Mouse (Mus musculus) intestine, postnatal 0 days (tissue): ENCODE measurements at regions not wholly inside any gene's neighbourhood (a gene's known extent, or its start where the extent isn't known, plus 50 kb on each side); places are given as distances from the start of the nearest gene placed in this dataset.

Experiments
- ATAC-seq: fragments of 200-750 bp; cut with Nextera tagmentation; 2 replicates; pipeline ENCODE4 v1.8.0; 2017; ENCODE audit warnings: mild to moderate bottlenecking, moderate TSS enrichment, moderate library complexity
- H3K27ac ChIP-seq: fragments of 300-500 bp; sonication (generic); 2 replicates; pipeline ENCODE4 v1.5.1; 2014; ENCODE audit warnings: mild to moderate bottlenecking, low read depth, low read length, moderate library complexity
- H3K27me3 ChIP-seq: fragments of 300-500 bp; sonication (generic); replicated peaks from 2 replicates; pipeline ENCODE4 v1.6.1; 2014; ENCODE audit warnings: low read length, mixed read lengths; ENCODE audit not compliant: control insufficient read depth, insufficient read depth
- H3K36me3 ChIP-seq: fragments of 300-500 bp; sonication (generic); 2 replicates; pipeline ENCODE4 v1.6.1; 2014; ENCODE audit warnings: mild to moderate bottlenecking, moderate library complexity; ENCODE audit not compliant: control insufficient read depth, insufficient read depth
- H3K4me1 ChIP-seq: fragments of 300-500 bp; sonication (generic); replicated peaks from 2 replicates; pipeline ENCODE4 v1.6.1; 2014; ENCODE audit warnings: antibody characterized with exemption, low read length, mixed read lengths; ENCODE audit not compliant: control insufficient read depth, insufficient read depth
- H3K4me2 ChIP-seq: fragments of 300-500 bp; sonication (generic); replicated peaks from 2 replicates; pipeline ENCODE4 v1.6.1; 2014; ENCODE audit warnings: low read depth, mild to moderate bottlenecking, moderate library complexity
- H3K4me3 ChIP-seq: fragments of 300-500 bp; sonication (generic); 2 replicates; pipeline ENCODE4 v1.5.1; 2014; ENCODE audit warnings: low read depth, low read length
- H3K9ac ChIP-seq: fragments of 300-500 bp; sonication (generic); 2 replicates; pipeline ENCODE4 v1.6.1; 2014; ENCODE audit warnings: mild to moderate bottlenecking, low read depth, low read length
- H3K9me3 ChIP-seq: fragments of 300-500 bp; sonication (generic); 2 replicates; pipeline ENCODE4 v1.6.1; 2016; ENCODE audit warnings: mixed run types; ENCODE audit not compliant: control insufficient read depth
- CTCF ChIP-seq: sonication (generic); IDR thresholded peaks from 2 replicates; pipeline ENCODE4 v1.5.1; 2016; ENCODE audit warnings: low read depth, mild to moderate bottlenecking, control low read depth, antibody characterized with exemption, moderate library complexity
- WGBS: fragments of 180-500 bp; shearing (Covaris S2); extraction: QIAGEN DNeasy Blood & Tissue Kit; methylation state at CpG from one replicate; pipeline ENCODE4 v1.1.7; 2014; 5-methylcytosine and 5-hydroxymethylcytosine counted together

GRCm38 (mm10) chr12:113292029-113292809 lies 106.5 kb downstream of the Tmem121 start:
- ATAC-seq = no peak
- WGBS = 20% methylated on average over 1 of the region's 1 CpGs
- Histone ChIP-seq H3K36me3 (no peaks in the 10 kb centered on the region), H3K9me3 (no peaks in the 10 kb centered on the region), H3K4me2 (no peak overlapping the region), H3K4me1 (no peaks in the 10 kb centered on the region), H3K4me3 (no peak overlapping the region), H3K27ac (no peak overlapping the region), H3K27me3 (no peaks in the 10 kb centered on the region), H3K9ac (no peak overlapping the region)
- no peak for TF ChIP-seq CTCF

- H3K9me3 ChIP-seq = no peaks in the 10 kb centered on the region
- H3K4me3 ChIP-seq = no peak overlapping the region
- H3K27ac ChIP-seq = no peak overlapping the region
- 78% methylated on average over 2 of the region's 2 CpGs for WGBS
- H3K4me2 ChIP-seq = no peak overlapping the region
- H3K36me3 ChIP-seq = no peaks in the 10 kb centered on the region
- no peak for ATAC-seq
- H3K4me1 ChIP-seq = no peaks in the 10 kb centered on the region
- H3K27me3 ChIP-seq = no peaks in the 10 kb centered on the region
- no peak for TF ChIP-seq CTCF
- no peak overlapping the region for H3K9ac ChIP-seq
Observed at GRCm38 (mm10) chr12:113295924-113296323, 110.2 kb downstream of the Tmem121 start.

GRCm38 (mm10) chr12:113305973-113306372 lies 120.2 kb downstream of the Tmem121 start:
- no peak for TF ChIP-seq CTCF
- Histone ChIP-seq H3K4me3 (no peak overlapping the region), H3K27ac (no peak overlapping the region), H3K27me3 (no peaks in the 10 kb centered on the region), H3K9me3 (no peaks in the 10 kb centered on the region), H3K4me2 (no peak overlapping the region), H3K9ac (no peak overlapping the region), H3K4me1 (no peaks in the 10 kb centered on the region), H3K36me3 (no peaks in the 10 kb centered on the region)
- 90% methylated on average over 1 of the region's 1 CpGs for WGBS
- ATAC-seq = no peak

GRCm38 (mm10) chr12:113313319-113313718 lies 127.6 kb downstream of the Tmem121 start:
- ATAC-seq = no peak
- 24% methylated on average over 3 of the region's 3 CpGs for WGBS
- H3K4me1 ChIP-seq = no peaks in the 10 kb centered on the region
- no peaks in the 10 kb centered on the region for H3K36me3 ChIP-seq
- H3K9me3 ChIP-seq = no peaks in the 10 kb centered on the region
- TF ChIP-seq CTCF = no peak
- H3K4me3 ChIP-seq = no peak overlapping the region
- no peak overlapping the region for H3K4me2 ChIP-seq
- H3K27me3 ChIP-seq = no peaks in the 10 kb centered on the region
- no peak overlapping the region for H3K9ac ChIP-seq
- no peak overlapping the region for H3K27ac ChIP-seq

GRCm38 (mm10) chr12:113314624-113315023 lies 128.9 kb downstream of the Tmem121 start:
- no peak for ATAC-seq
- no peaks in the 10 kb centered on the region for H3K9me3 ChIP-seq
- H3K36me3 ChIP-seq = no peaks in the 10 kb centered on the region
- no peaks in the 10 kb centered on the region for H3K27me3 ChIP-seq
- no peak for TF ChIP-seq CTCF
- no peaks in the 10 kb centered on the region for H3K4me1 ChIP-seq
- H3K27ac ChIP-seq = no peak overlapping the region
- H3K4me3 ChIP-seq = no peak overlapping the region
- WGBS = 87% methylated on average over 4 of the region's 4 CpGs
- no peak overlapping the region for H3K9ac ChIP-seq
- H3K4me2 ChIP-seq = no peak overlapping the region

GRCm38 (mm10) chr12:113321086-113321485 lies 135.4 kb downstream of the Tmem121 start:
- ATAC-seq = no peak
- no peak for TF ChIP-seq CTCF

More at GRCm38 (mm10) chr12:113321086-113321485, 135.4 kb downstream of the Tmem121 start:
- Histone ChIP-seq H3K4me2 (no peak overlapping the region), H3K4me1 (no peaks in the 10 kb centered on the region), H3K27ac (no peak overlapping the region), H3K27me3 (no peaks in the 10 kb centered on the region), H3K4me3 (no peak overlapping the region), H3K36me3 (no peaks in the 10 kb centered on the region), H3K9ac (no peak overlapping the region), H3K9me3 (no peaks in the 10 kb centered on the region)
- 76% methylated on average over 9 of the region's 9 CpGs for WGBS
